Comparison of ENCODE assay signal across 32 mouse cellular contexts in the genomic region with DNA sequence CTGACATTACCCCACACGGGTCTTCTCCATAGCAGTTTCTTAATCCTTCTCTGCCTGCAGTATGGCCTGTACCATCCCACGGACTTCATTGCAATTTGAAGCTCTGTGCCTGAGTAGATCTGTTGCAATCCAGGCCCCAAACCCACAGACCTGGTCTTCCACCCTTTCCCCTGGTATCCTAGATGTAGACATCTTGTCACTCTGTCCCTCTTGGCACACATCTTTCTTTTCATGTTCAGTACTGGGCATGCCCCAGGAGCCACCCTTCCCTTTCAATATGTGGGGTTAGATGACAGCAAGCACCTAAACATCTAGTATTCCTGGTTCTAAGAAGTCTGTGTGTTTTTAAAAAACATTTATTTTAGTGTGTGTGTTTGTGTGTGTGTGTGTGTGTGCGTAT. TPM values are rescaled to one million over a fixed set of nuclear protein-coding genes. Genes with fewer than 3 reads are reported as not detected.
DNase-seq lines count a peak whose midpoint lies in the region; ATAC-seq and TF ChIP-seq lines count a peak whose summit lies in the region.
"Had no signal": no experiment of that assay in that cellular context is flagged by ENCODE, and none has a peak within 500 bp of the region (broad histone marks: within the 10 kb centered on the region; RNA-seq: fewer than 3 reads in every experiment).

No protein-coding gene starts in this region.

- TF ChIP-seq POLR2A in heart, adult 2 months (IDR thresholded peaks at IDR 0.05; ENCODE audit: insufficient read depth, low read depth, low read length): no peak
- no peak for TF ChIP-seq POLR2A in small intestine, adult 2 months (IDR thresholded peaks at IDR 0.05; ENCODE audit: low read depth, low read length)

- DNase-seq in heart, postnatal 0 days (ENCODE audit: low spot score): no peak
- DNase-seq in heart, adult 2 months: no peak
- DNase-seq in adipocyte (ENCODE audit: low spot score): peak; percentile 57
- DNase-seq in fat pad, adult 2 months (ENCODE audit: extremely low read depth, low read depth, low spot score): peak; percentile 39
- no peak for DNase-seq in thymus, postnatal 10 days (ENCODE audit: low spot score in 2 of 2)
- no peak for DNase-seq in cerebellum, adult 11-12 months
- DNase-seq: adrenal gland, adult 2 months; adrenal gland, postnatal 14 days; B cell, adult 2 months; cerebellum, adult 18-20 months; cerebellum, adult 9-10 months; cerebellum, postnatal 14 days; gastrocnemius, postnatal 25 days had no signal

- H3K4me3 ChIP-seq in heart, postnatal 0 days (ENCODE audit: low read depth, low read length): no peak overlapping the region
- no peak overlapping the region for H3K4me3 ChIP-seq in heart, adult 2 months
- no peak overlapping the region for H3K4me3 ChIP-seq in small intestine, adult 2 months (ENCODE audit: low read depth, low read length)
- H3K4me3 ChIP-seq: embryonic facial prominence, embryonic 12.5 days; embryonic facial prominence, embryonic 15.5 days; forebrain, embryonic 12.5 days; forebrain, embryonic 15.5 days; heart, embryonic 10.5 days; heart, embryonic 13.5 days; hindbrain, embryonic 12.5 days; hindbrain, embryonic 15.5 days had no signal

- H3K4me1 ChIP-seq in heart, postnatal 0 days (ENCODE audit: control insufficient read depth, insufficient read depth): peaks cover 4% of the 10 kb centered on the region; the same call in 1 of the 2 replicates
- H3K4me1 ChIP-seq in heart, adult 2 months (ENCODE audit: control insufficient read depth, insufficient read depth, low read length): peaks cover 8% of the 10 kb centered on the region
- H3K4me1 ChIP-seq in small intestine, adult 2 months (ENCODE audit: control insufficient read depth, insufficient read depth, insufficient read length, low read length): peaks cover 19% of the 10 kb centered on the region
- H3K4me1 ChIP-seq: embryonic facial prominence, embryonic 12.5 days; forebrain, embryonic 12.5 days; forebrain, embryonic 15.5 days; hindbrain, embryonic 15.5 days had no signal

- no peak overlapping the region for H3K9ac ChIP-seq in heart, postnatal 0 days (replicated peaks; ENCODE audit: low read depth, low read length)
- H3K9ac ChIP-seq in heart, adult 2 months (ENCODE audit: low read depth, low read length): no peak overlapping the region
- H3K9ac ChIP-seq: embryonic facial prominence, embryonic 12.5 days; embryonic facial prominence, embryonic 15.5 days; forebrain, embryonic 12.5 days; forebrain, embryonic 15.5 days; heart, embryonic 13.5 days; hindbrain, embryonic 12.5 days; hindbrain, embryonic 15.5 days had no signal

- no peaks in the 10 kb centered on the region for H3K9me3 ChIP-seq in heart, postnatal 0 days (replicated peaks; ENCODE audit: control insufficient read depth, low read length)
- H3K9me3 ChIP-seq: embryonic facial prominence, embryonic 12.5 days; embryonic facial prominence, embryonic 15.5 days; forebrain, embryonic 12.5 days; forebrain, embryonic 15.5 days; G1E; heart, embryonic 10.5 days; heart, embryonic 13.5 days; hindbrain, embryonic 12.5 days; hindbrain, embryonic 15.5 days had no signal

- H3K4me2 ChIP-seq in heart, postnatal 0 days (ENCODE audit: low read depth, low read length): no peak overlapping the region
- H3K4me2 ChIP-seq: embryonic facial prominence, embryonic 12.5 days; embryonic facial prominence, embryonic 15.5 days; forebrain, embryonic 12.5 days; forebrain, embryonic 15.5 days; heart, embryonic 13.5 days; hindbrain, embryonic 12.5 days; hindbrain, embryonic 15.5 days had no signal

- H3K79me2 ChIP-seq in heart, adult 2 months (replicated peaks; ENCODE audit: control insufficient read depth, insufficient read depth, low read length): no peaks in the 10 kb centered on the region

- ATAC-seq in heart, postnatal 0 days (ENCODE audit: insufficient read depth, low read depth): no peak
- ATAC-seq: forebrain, embryonic 15.5 days; Patski had no signal

- no peaks in the 10 kb centered on the region for H3K27me3 ChIP-seq in heart, postnatal 0 days (ENCODE audit: control insufficient read depth, insufficient read depth, low read length)
- no peaks in the 10 kb centered on the region for H3K27me3 ChIP-seq in heart, adult 2 months (ENCODE audit: control insufficient read depth, insufficient read depth, low read length)
- H3K27me3 ChIP-seq in small intestine, adult 2 months (ENCODE audit: control insufficient read depth, insufficient read depth, low read length): no peaks in the 10 kb centered on the region
- H3K27me3 ChIP-seq: embryonic facial prominence, embryonic 12.5 days; embryonic facial prominence, embryonic 15.5 days; forebrain, embryonic 12.5 days; forebrain, embryonic 15.5 days; heart, embryonic 13.5 days; hindbrain, embryonic 12.5 days; hindbrain, embryonic 15.5 days; Patski had no signal

- peak overlapping the region; percentile 77; the same call in 1 of the 2 replicates for H3K27ac ChIP-seq in heart, postnatal 0 days (ENCODE audit: low read depth)
- no peak overlapping the region for H3K27ac ChIP-seq in heart, adult 2 months
- H3K27ac ChIP-seq in small intestine, adult 2 months (ENCODE audit: insufficient read depth, low read depth, low read length): peak overlapping the region; percentile 68
- H3K27ac ChIP-seq: embryonic facial prominence, embryonic 12.5 days; embryonic facial prominence, embryonic 15.5 days; forebrain, embryonic 12.5 days; forebrain, embryonic 15.5 days; hindbrain, embryonic 12.5 days; hindbrain, embryonic 15.5 days had no signal

- H3K36me3 ChIP-seq in heart, postnatal 0 days (replicated peaks; ENCODE audit: control insufficient read depth, insufficient read depth, low read length): no peaks in the 10 kb centered on the region
- H3K36me3 ChIP-seq in heart, adult 2 months (ENCODE audit: control insufficient read depth, insufficient read depth, low read length): no peaks in the 10 kb centered on the region
- H3K36me3 ChIP-seq in small intestine, adult 2 months (ENCODE audit: control insufficient read depth, insufficient read depth, low read length): no peaks in the 10 kb centered on the region
- H3K36me3 ChIP-seq: embryonic facial prominence, embryonic 12.5 days; embryonic facial prominence, embryonic 15.5 days; forebrain, embryonic 12.5 days; forebrain, embryonic 15.5 days; G1E; heart, embryonic 10.5 days; heart, embryonic 13.5 days; hindbrain, embryonic 12.5 days; hindbrain, embryonic 15.5 days had no signal

- intact Hi-C loops in heart, adult 2 months (cut with DNase I): no loop called here

- TF ChIP-seq EP300 in heart, postnatal 0 days (IDR thresholded peaks at IDR 0.05; ENCODE audit: low read depth): no peak
- TF ChIP-seq EP300 in heart, adult 2 months (IDR thresholded peaks at IDR 0.05; ENCODE audit: insufficient read depth, low read depth, low read length): no peak

- no peak for TF ChIP-seq CTCF in heart, postnatal 0 days (IDR thresholded peaks at IDR 0.05; ENCODE audit: low read depth)
- no peak for TF ChIP-seq CTCF in heart, adult 2 months (IDR thresholded peaks at IDR 0.05)
- no peak for TF ChIP-seq CTCF in small intestine, adult 2 months (IDR thresholded peaks at IDR 0.05; ENCODE audit: extremely low read depth, insufficient read length, insufficient replicate concordance, low read depth, low read length)

- WGBS in heart, postnatal 0 days: 75% methylated on average over 3 of the region's 3 CpGs
- WGBS in heart, adult 2 months: 95% methylated on average over 3 of the region's 3 CpGs
- 95% methylated on average over 3 of the region's 3 CpGs for WGBS in small intestine, adult 2 months

RNA-seq across cellular contexts. Expression of gene Tmem86a, which starts 8.7 kb away (rescaled TPM):
- total RNA-seq in heart, postnatal 0 days (2014; rRNA removed; ENCODE audit: low replicate concordance): 12.8 and 18.5 TPM in 2 replicates
- 32.0 and 32.3 TPM in 2 replicates for polyA plus RNA-seq in heart, postnatal 0 days (2015; fragmentation: Nextera tagmentation; extraction: Ambion mirVana)
- total RNA-seq in heart, adult 2 months (2021): 10 to 100 TPM; 20.0 to 25.0 TPM
- 45.5 and 54.8 TPM in 2 replicates for polyA plus RNA-seq in heart, adult 2 months (2012; rRNA removed)
- polyA plus RNA-seq in small intestine, adult 2 months (2012; rRNA removed): 41.3 and 385 TPM in 2 replicates

RNA-seq across cellular contexts. Expression of gene Spty2d1, which starts 33.5 kb away (rescaled TPM):
- total RNA-seq in heart, postnatal 0 days (2014; rRNA removed; ENCODE audit: low replicate concordance): 8.7 and 9.4 TPM in 2 replicates
- polyA plus RNA-seq in heart, postnatal 0 days (2015; fragmentation: Nextera tagmentation; extraction: Ambion mirVana): 7.7 and 7.8 TPM in 2 replicates
- total RNA-seq in heart, adult 2 months (2021): 1 to 10 TPM; 6.9 to 8.5 TPM
- 2.7 and 4.3 TPM in 2 replicates for polyA plus RNA-seq in heart, adult 2 months (2012; rRNA removed)
- 2.2 and 3.6 TPM in 2 replicates for polyA plus RNA-seq in small intestine, adult 2 months (2012; rRNA removed)

RNA-seq across cellular contexts. Expression of gene Gm9999, which starts 58.3 kb away (rescaled TPM):
- total RNA-seq in heart, postnatal 0 days (2014; rRNA removed; ENCODE audit: low replicate concordance): not detected in 2 replicates
- not detected in 2 replicates for polyA plus RNA-seq in heart, postnatal 0 days (2015; fragmentation: Nextera tagmentation; extraction: Ambion mirVana)
- total RNA-seq in heart, adult 2 months (2021): not detected
- polyA plus RNA-seq in heart, adult 2 months (2012; rRNA removed): 1.1 TPM in 1 of 2 replicates, not detected in the other
- polyA plus RNA-seq in small intestine, adult 2 months (2012; rRNA removed): not detected in 2 replicates
- total RNA-seq: adrenal gland, adult 2 months; adrenal gland, postnatal 14 days; adrenal gland, postnatal 4 days; CH12.LX; common myeloid progenitor, adult 5-6 weeks; gastrocnemius, adult 8-10 months; gastrocnemius, postnatal 25 days; heart, postnatal 25 days; hematopoietic stem cell, adult 5-6 weeks had no signal
- polyA plus RNA-seq: adrenal gland, adult 2 months; embryonic facial prominence, embryonic 12.5 days; embryonic facial prominence, embryonic 15.5 days; forebrain, embryonic 12.5 days; forebrain, embryonic 15.5 days; G1E; heart, embryonic 10.5 days; heart, embryonic 13.5 days; heart, embryonic 16.5 days; hindbrain, embryonic 12.5 days; hindbrain, embryonic 15.5 days; intestine, embryonic 14.5 days; Patski had no signal

Comparison
In these comparisons a context has a peak if more than half of its experiments do, and no peak if none do; other contexts are left out.
1. DNase-seq: peak in adipocyte (single experiment) and fat pad, adult 2 months (single experiment); none in heart, postnatal 0 days (single experiment), heart, adult 2 months (0 of 2), thymus, postnatal 10 days (0 of 2) and cerebellum, adult 11-12 months (single experiment).